Mouse (Mus musculus) kidney, adult 18-20 months (tissue): ENCODE measurements around the gene Rbmxl2.

Experiments
- DNase-seq: peaks from one replicate; pipeline ENCODE4 v3.0.0; 2021

Gene Rbmxl2

GRCm38 (mm10) chr7:107209204-107209860 is at the start of gene Rbmxl2:
TSS of gene Rbmxl2 (plus strand) at chr7:107209445.
- DNase-seq, result no peak

GRCm38 (mm10) chr7:107166690-107167089 is 42.6 kb upstream of the Rbmxl2 start, which contains the start of gene Nlrp14:
TSS of gene Nlrp14 (plus strand) at chr7:107166990.
- no peak for DNase-seq

GRCm38 (mm10) chr7:107180406-107180805 is 28.8 kb upstream of the Rbmxl2 start:
- no peak for DNase-seq

GRCm38 (mm10) chr7:107201817-107202216 is 7.4 kb upstream of the Rbmxl2 start:
- no peak for DNase-seq

GRCm38 (mm10) chr7:107207843-107208242 is 1.4 kb upstream of the Rbmxl2 start:
- DNase-seq, result no peak

GRCm38 (mm10) chr7:107210126-107210576 is 906 bp downstream of the Rbmxl2 start:
- peak; percentile 7 for DNase-seq

GRCm38 (mm10) chr7:107215723-107216122 is 6.5 kb downstream of the Rbmxl2 start:
- DNase-seq, result peak; percentile 9

- no peak for DNase-seq
These were observed 7.6 kb downstream of the Rbmxl2 start for GRCm38 (mm10) chr7:107216845-107217244.

- no peak for DNase-seq
These were observed 27.6 kb downstream of the Rbmxl2 start for GRCm38 (mm10) chr7:107236854-107237253.

- DNase-seq, result no peak
These were observed 28.3 kb downstream of the Rbmxl2 start for GRCm38 (mm10) chr7:107237498-107237897.

- DNase-seq, result no peak
These were observed 32.2 kb downstream of the Rbmxl2 start for GRCm38 (mm10) chr7:107241371-107241883.

GRCm38 (mm10) chr7:107250211-107250985 is 41.2 kb downstream of the Rbmxl2 start:
- DNase-seq, result no peak

- DNase-seq, result no peak
These were observed 44.1 kb downstream of the Rbmxl2 start for GRCm38 (mm10) chr7:107253355-107253754.

GRCm38 (mm10) chr7:107259936-107260335 is 50.7 kb downstream of the Rbmxl2 start:
- DNase-seq, result no peak
